Comparison of ENCODE assay signal across 14 mouse cellular contexts in genomic region chr11:88605771-88606170, GRCm38 (mm10).
DNase-seq lines count a peak whose midpoint lies in the region; ATAC-seq lines count a peak whose summit lies in the region.
"Had no signal": no experiment of that assay in that cellular context is flagged by ENCODE, and none has a peak within 500 bp of the region (broad histone marks: within the 10 kb centered on the region; RNA-seq: fewer than 3 reads in every experiment).

No protein-coding gene starts in this region.

- H3K36me3 ChIP-seq in forebrain, embryonic 11.5 days (ENCODE audit: control insufficient read depth, insufficient read depth, low read length): no peaks in the 10 kb centered on the region
- no peaks in the 10 kb centered on the region for H3K36me3 ChIP-seq in forebrain, embryonic 15.5 days
- peaks cover 7% of the 10 kb centered on the region for H3K36me3 ChIP-seq in heart, embryonic 16.5 days (ENCODE audit: control insufficient read depth, insufficient read depth)
- 0 out of 2 replicates have a peak, but pooled peaks cover 8% of the 10 kb centered on the region for H3K36me3 ChIP-seq in midbrain, embryonic 14.5 days (ENCODE audit: control insufficient read depth, insufficient read depth, low read length)
- H3K36me3 ChIP-seq in midbrain, embryonic 16.5 days (ENCODE audit: control insufficient read depth, insufficient read depth, low read length): no peaks in the 10 kb centered on the region
- H3K36me3 ChIP-seq in neural tube, embryonic 14.5 days (ENCODE audit: control insufficient read depth, insufficient read depth, low read length): no peaks in the 10 kb centered on the region

- WGBS in forebrain, embryonic 11.5 days: 72% methylated on average over 6 of the region's 6 CpGs
- 71% methylated on average over 6 of the region's 6 CpGs for WGBS in forebrain, embryonic 15.5 days
- WGBS in heart, embryonic 16.5 days: 69% methylated on average over 6 of the region's 6 CpGs
- 70% methylated on average over 6 of the region's 6 CpGs for WGBS in midbrain, embryonic 14.5 days
- WGBS in midbrain, embryonic 16.5 days: 71% methylated on average over 6 of the region's 6 CpGs
- WGBS in neural tube, embryonic 14.5 days: 55% methylated on average over 6 of the region's 6 CpGs

- peaks cover 21% of the 10 kb centered on the region for H3K4me1 ChIP-seq in forebrain, embryonic 11.5 days (replicated peaks; ENCODE audit: control insufficient read depth, insufficient read depth, low read length)
- H3K4me1 ChIP-seq in forebrain, embryonic 15.5 days: peaks cover 40% of the 10 kb centered on the region
- peaks cover 63% of the 10 kb centered on the region for H3K4me1 ChIP-seq in heart, embryonic 16.5 days (ENCODE audit: control insufficient read depth, insufficient read depth, low read length)
- H3K4me1 ChIP-seq in midbrain, embryonic 14.5 days (ENCODE audit: control insufficient read depth, insufficient read depth, low read length): peaks cover 26% of the 10 kb centered on the region
- peaks cover 15% of the 10 kb centered on the region; the same call in 1 of the 2 replicates for H3K4me1 ChIP-seq in midbrain, embryonic 16.5 days (ENCODE audit: control insufficient read depth, insufficient read depth, low read length)
- H3K4me1 ChIP-seq in neural tube, embryonic 14.5 days (ENCODE audit: control insufficient read depth, insufficient read depth, low read length): peaks cover 24% of the 10 kb centered on the region; the same call in 1 of the 2 replicates

- no peak overlapping the region for H3K27ac ChIP-seq in forebrain, embryonic 11.5 days (ENCODE audit: low read depth, low read length)
- H3K27ac ChIP-seq in forebrain, embryonic 15.5 days (replicated peaks): no peak overlapping the region
- H3K27ac ChIP-seq in heart, embryonic 16.5 days (ENCODE audit: low read length): peak overlapping the region; percentile 33; the same call in 1 of the 2 replicates
- H3K27ac ChIP-seq in midbrain, embryonic 14.5 days (replicated peaks; ENCODE audit: low read depth, low read length): 0 out of 2 replicates have a peak overlapping the region, but pooled peaks have one; percentile 32
- no peak overlapping the region for H3K27ac ChIP-seq in midbrain, embryonic 16.5 days (ENCODE audit: low read length)
- peak overlapping the region; percentile 45; the same call in 1 of the 2 replicates for H3K27ac ChIP-seq in neural tube, embryonic 14.5 days (ENCODE audit: low read depth, low read length)
- H3K27ac ChIP-seq: liver, embryonic 14.5 days had no signal

- H3K4me2 ChIP-seq in forebrain, embryonic 11.5 days (ENCODE audit: low read depth, low read length, severe bottlenecking): no peak overlapping the region
- no peak overlapping the region for H3K4me2 ChIP-seq in forebrain, embryonic 15.5 days (replicated peaks)
- no peak overlapping the region for H3K4me2 ChIP-seq in heart, embryonic 16.5 days (ENCODE audit: low read depth, low read length)
- H3K4me2 ChIP-seq in midbrain, embryonic 14.5 days (ENCODE audit: low read length): no peak overlapping the region
- H3K4me2 ChIP-seq in midbrain, embryonic 16.5 days (ENCODE audit: low read length): no peak overlapping the region
- no peak overlapping the region for H3K4me2 ChIP-seq in neural tube, embryonic 14.5 days (ENCODE audit: low read depth, low read length)

- ATAC-seq in forebrain, embryonic 11.5 days (replicated peaks; ENCODE audit: low FRiP score): no peak
- no peak for ATAC-seq in forebrain, embryonic 15.5 days (replicated peaks)
- no peak for ATAC-seq in heart, embryonic 16.5 days (replicated peaks; ENCODE audit: extremely low read depth, insufficient read depth, low FRiP score)
- ATAC-seq in midbrain, embryonic 14.5 days (ENCODE audit: low FRiP score, low TSS enrichment): no peak
- ATAC-seq in midbrain, embryonic 16.5 days: no peak
- ATAC-seq in neural tube, embryonic 14.5 days (ENCODE audit: low read depth): no peak

- H3K4me3 ChIP-seq in forebrain, embryonic 11.5 days (ENCODE audit: low read depth, low read length): no peak overlapping the region
- H3K4me3 ChIP-seq in forebrain, embryonic 15.5 days: no peak overlapping the region
- no peak overlapping the region for H3K4me3 ChIP-seq in heart, embryonic 16.5 days (ENCODE audit: low read length)
- no peak overlapping the region for H3K4me3 ChIP-seq in midbrain, embryonic 14.5 days (replicated peaks; ENCODE audit: low read depth, low read length)
- H3K4me3 ChIP-seq in midbrain, embryonic 16.5 days (ENCODE audit: low read depth, low read length): no peak overlapping the region
- no peak overlapping the region for H3K4me3 ChIP-seq in neural tube, embryonic 14.5 days (ENCODE audit: low read depth, low read length)

- DNase-seq in forebrain, embryonic 11.5 days (ENCODE audit: low spot score): peak; percentile 37
- DNase-seq in heart, adult 9 months (ENCODE audit: low spot score in 2 of 2): no peak
- no peak for DNase-seq in midbrain, embryonic 14.5 days
- no peak for DNase-seq in cerebellum, adult 11 months
- DNase-seq: adrenal gland, adult 8-10 months; cerebellum, adult 9-11 months; lung, postnatal 14 days; right cerebral cortex, postnatal 25 days; thymus, adult 2 months had no signal

- H3K9ac ChIP-seq in forebrain, embryonic 11.5 days (ENCODE audit: low read length): no peak overlapping the region
- H3K9ac ChIP-seq in forebrain, embryonic 15.5 days (replicated peaks): no peak overlapping the region
- H3K9ac ChIP-seq in heart, embryonic 16.5 days (ENCODE audit: low read length): no peak overlapping the region
- H3K9ac ChIP-seq in midbrain, embryonic 14.5 days (replicated peaks; ENCODE audit: low read length): no peak overlapping the region
- H3K9ac ChIP-seq in midbrain, embryonic 16.5 days (ENCODE audit: low read depth, low read length): no peak overlapping the region
- no peak overlapping the region for H3K9ac ChIP-seq in neural tube, embryonic 14.5 days (replicated peaks; ENCODE audit: low read depth, low read length)
- H3K9ac ChIP-seq: liver, embryonic 14.5 days had no signal

- H3K27me3 ChIP-seq in forebrain, embryonic 11.5 days (ENCODE audit: control insufficient read depth, insufficient read depth, low read length): no peaks in the 10 kb centered on the region
- no peaks in the 10 kb centered on the region for H3K27me3 ChIP-seq in forebrain, embryonic 15.5 days
- H3K27me3 ChIP-seq in heart, embryonic 16.5 days (ENCODE audit: control insufficient read depth, insufficient read depth, low read length): no peaks in the 10 kb centered on the region
- no peaks in the 10 kb centered on the region for H3K27me3 ChIP-seq in midbrain, embryonic 14.5 days (ENCODE audit: control insufficient read depth, insufficient read depth, low read length)
- no peaks in the 10 kb centered on the region for H3K27me3 ChIP-seq in midbrain, embryonic 16.5 days (ENCODE audit: control insufficient read depth, insufficient read depth, low read depth, low read length)
- no peaks in the 10 kb centered on the region for H3K27me3 ChIP-seq in neural tube, embryonic 14.5 days (ENCODE audit: control insufficient read depth, insufficient read depth, low read length)

- no peaks in the 10 kb centered on the region for H3K9me3 ChIP-seq in forebrain, embryonic 11.5 days (ENCODE audit: control insufficient read depth, low read length)
- H3K9me3 ChIP-seq in forebrain, embryonic 15.5 days: no peaks in the 10 kb centered on the region
- H3K9me3 ChIP-seq in heart, embryonic 16.5 days (replicated peaks; ENCODE audit: control insufficient read depth, low read length): no peaks in the 10 kb centered on the region
- H3K9me3 ChIP-seq in midbrain, embryonic 14.5 days (ENCODE audit: control insufficient read depth, low read length): no peaks in the 10 kb centered on the region
- H3K9me3 ChIP-seq in midbrain, embryonic 16.5 days (replicated peaks; ENCODE audit: control insufficient read depth, low read length, poor library complexity, severe bottlenecking): no peaks in the 10 kb centered on the region
- H3K9me3 ChIP-seq in neural tube, embryonic 14.5 days (ENCODE audit: control insufficient read depth, low read length): no peaks in the 10 kb centered on the region

Comparison
In these comparisons a context has a peak if more than half of its experiments do, and no peak if none do; other contexts are left out.
1. H3K27ac ChIP-seq: peak in heart, embryonic 16.5 days (single experiment), midbrain, embryonic 14.5 days (single experiment) and neural tube, embryonic 14.5 days (single experiment); none in forebrain, embryonic 11.5 days (single experiment), forebrain, embryonic 15.5 days (single experiment) and midbrain, embryonic 16.5 days (single experiment).